Mouse (Mus musculus) frontal cortex, postnatal 10 days (tissue): ENCODE data around the gene Abhd16b.
"Not testable (repeated sequence)": the region's sequence is repeated elsewhere in the genome, so short reads cannot be mapped to it uniquely, and the experiment has no call there.

Experiments
- DNase-seq, 2 experiments: peaks; one replicate each; pipeline ENCODE4 v3.0.0; 2022; ENCODE audit warnings: low spot score in 2 of 2, mixed read lengths in 1 of 2

Abhd16b gene

GRCm38 (mm10) chr2:181487338-181488277, 5.4 kb upstream of the Abhd16b start:
- no peak for DNase-seq

GRCm38 (mm10) chr2:181491432-181492205, 1.4 kb upstream of the Abhd16b start:
- no peak for DNase-seq

GRCm38 (mm10) chr2:181492206-181492605, 800 bp upstream of the Abhd16b start:
- DNase-seq: no peak

GRCm38 (mm10) chr2:181494266-181494945, 1.4 kb downstream of the Abhd16b start:
- no peak for DNase-seq

- DNase-seq: not testable (repeated sequence)
Measured at GRCm38 (mm10) chr2:181495845-181496244, 2.8 kb downstream of the Abhd16b start.

- peak; percentile 47 to 58 for DNase-seq
Measured at GRCm38 (mm10) chr2:181496281-181496680, 3.3 kb downstream of the Abhd16b start.

- peak; percentile 90 for DNase-seq
Measured at GRCm38 (mm10) chr2:181496831-181497547, 4.0 kb downstream of the Abhd16b start, which contains the start of gene Tpd52l2. TSS of gene Tpd52l2 (plus strand) at chr2:181497142.

- DNase-seq: peak in 1 of 2 experiments; percentile 41
Measured at GRCm38 (mm10) chr2:181497548-181497875, 4.5 kb downstream of the Abhd16b start.

- DNase-seq: no peak
Measured at GRCm38 (mm10) chr2:181498644-181499043, 5.6 kb downstream of the Abhd16b start.

GRCm38 (mm10) chr2:181509191-181509590, 16.2 kb downstream of the Abhd16b start:
- DNase-seq: no peak

GRCm38 (mm10) chr2:181511231-181511630, 18.2 kb downstream of the Abhd16b start:
- no peak for DNase-seq

- DNase-seq: no peak
Measured at GRCm38 (mm10) chr2:181519201-181519600, 26.2 kb downstream of the Abhd16b start.

- peak; percentile 98 for DNase-seq
Measured at GRCm38 (mm10) chr2:181520118-181520935, 27.3 kb downstream of the Abhd16b start, which contains the start of gene Dnajc5. TSS of gene Dnajc5 (plus strand) at chr2:181520485.

- no peak for DNase-seq
Measured at GRCm38 (mm10) chr2:181520936-181521227, 27.9 kb downstream of the Abhd16b start.

- DNase-seq: no peak
Measured at GRCm38 (mm10) chr2:181521491-181521890, 28.5 kb downstream of the Abhd16b start.

- DNase-seq: no peak
Measured at GRCm38 (mm10) chr2:181522811-181523210, 29.8 kb downstream of the Abhd16b start.

- DNase-seq: no peak
Measured at GRCm38 (mm10) chr2:181525526-181525925, 32.5 kb downstream of the Abhd16b start.

GRCm38 (mm10) chr2:181529076-181529475, 36.1 kb downstream of the Abhd16b start:
- DNase-seq: no peak

GRCm38 (mm10) chr2:181532589-181532988, 39.6 kb downstream of the Abhd16b start:
- DNase-seq: no peak

GRCm38 (mm10) chr2:181536410-181536809, 43.4 kb downstream of the Abhd16b start:
- no peak for DNase-seq
